Mouse (Mus musculus) myocyte (in vitro differentiated cells): Measurements from ENCODE around the gene Tnr.

ENCODE experiments used
- E2F4 ChIP-seq: IDR thresholded peaks from one replicate; pipeline ENCODE4 v1.6.1; 2011; ENCODE audit warnings: mild to moderate bottlenecking, control low read depth, moderate library complexity; ENCODE audit not compliant: insufficient read depth
- MAX ChIP-seq: IDR thresholded peaks from one replicate; pipeline ENCODE4 v1.6.1; 2011; ENCODE audit warnings: low read depth, mild to moderate bottlenecking, control low read depth
- MYOD1 ChIP-seq, 3 experiments: IDR thresholded peaks; one replicate each; pipeline ENCODE4 v1.6.1; 2011; ENCODE audit warnings: control low read depth in 2 of 3, low read depth in 2 of 3, mild to moderate bottlenecking in 2 of 3, moderate library complexity in 1 of 3; ENCODE audit not compliant: insufficient read length in 2 of 3, control insufficient read depth in 1 of 3
- MYOG ChIP-seq, 3 experiments: IDR thresholded peaks; one replicate each; pipeline ENCODE4 v1.6.1; 2011; ENCODE audit warnings: control low read depth in 2 of 3, low read depth in 2 of 3, mild to moderate bottlenecking in 2 of 3; ENCODE audit not compliant: insufficient read length in 2 of 3, control insufficient read depth in 1 of 3, insufficient read depth in 1 of 3
- POLR2A ChIP-seq: IDR thresholded peaks from one replicate; pipeline ENCODE4 v1.6.1; 2011; ENCODE audit warnings: low read depth, mild to moderate bottlenecking, control low read depth, moderate library complexity; ENCODE audit not compliant: insufficient read length
- POLR2AphosphoS2 ChIP-seq: IDR thresholded peaks from one replicate; pipeline ENCODE4 v1.6.1; 2011; ENCODE audit warnings: low read depth, control low read depth; ENCODE audit not compliant: insufficient read length
- REST ChIP-seq: IDR thresholded peaks from one replicate; pipeline ENCODE4 v1.6.1; 2011; ENCODE audit warnings: mild to moderate bottlenecking, control low read depth, moderate library complexity; ENCODE audit not compliant: insufficient read depth, insufficient read length
- TCF12 ChIP-seq: IDR thresholded peaks from one replicate; pipeline ENCODE4 v1.6.1; 2011; ENCODE audit warnings: mild to moderate bottlenecking, control low read depth; ENCODE audit not compliant: poor library complexity, insufficient read depth, severe bottlenecking
- USF1 ChIP-seq: IDR thresholded peaks from one replicate; pipeline ENCODE4 v1.6.1; 2011; ENCODE audit warnings: low read depth, mild to moderate bottlenecking, control low read depth, moderate library complexity

GRCm38 (mm10) chr1:159900639-159901038 is 377.1 kb downstream of the Tnr start:
- TF ChIP-seq POLR2A (no peak), E2F4 (no peak), REST (no peak), TCF12 (no peak), MAX (no peak), USF1 (no peak), MYOG (IDR thresholded peaks at IDR 0.05; ENCODE audit: control insufficient read depth in 1 of 3, insufficient read depth in 1 of 3, insufficient read length in 2 of 3, low read depth in 2 of 3) (no peak), POLR2AphosphoS2 (no peak), MYOD1 (IDR thresholded peaks at IDR 0.05; ENCODE audit: control insufficient read depth in 1 of 3, insufficient read length in 2 of 3, low read depth in 2 of 3) (no peak)
